Mouse (Mus musculus) heart, embryonic 12.5 days (tissue): ENCODE data around the gene Rtl1. TPM values are rescaled to one million over a fixed set of nuclear protein-coding genes. Genes with fewer than 3 reads are reported as not detected.
A peak's percentile ranks its signal among the peaks of the same experiment; 100 is the strongest.

Experiments used
- ATAC-seq: fragments of 200-750 bp; cut with Nextera tagmentation; 2 replicates; pipeline ENCODE4 v1.8.0; 2017; ENCODE audit warnings: moderate TSS enrichment, moderate library complexity; ENCODE audit not compliant: insufficient number of reproducible peaks, low FRiP score
- H3K27ac ChIP-seq: fragments of 300-500 bp; sonication (generic); 2 replicates; pipeline ENCODE4 v1.5.1; 2016; ENCODE audit warnings: mild to moderate bottlenecking, moderate library complexity; ENCODE audit not compliant: poor library complexity, severe bottlenecking
- H3K27me3 ChIP-seq: fragments of 300-500 bp; sonication (generic); replicated peaks from 2 replicates; pipeline ENCODE4 v1.6.1; 2016; ENCODE audit warnings: mild to moderate bottlenecking, moderate library complexity
- H3K36me3 ChIP-seq: fragments of 300-500 bp; sonication (generic); 2 replicates; pipeline ENCODE4 v1.6.1; 2016; ENCODE audit warnings: mild to moderate bottlenecking, moderate library complexity
- H3K4me1 ChIP-seq: fragments of 300-500 bp; sonication (generic); replicated peaks from 2 replicates; pipeline ENCODE4 v1.6.1; 2016; ENCODE audit warnings: mild to moderate bottlenecking
- H3K4me2 ChIP-seq: fragments of 300-500 bp; sonication (generic); 2 replicates; pipeline ENCODE4 v1.6.1; 2016; ENCODE audit warnings: mild to moderate bottlenecking, moderate library complexity
- H3K4me3 ChIP-seq: fragments of 300-500 bp; sonication (generic); 2 replicates; pipeline ENCODE4 v1.5.1; 2016; ENCODE audit warnings: mild to moderate bottlenecking
- H3K9ac ChIP-seq: fragments of 300-500 bp; sonication (generic); 2 replicates; pipeline ENCODE4 v1.6.1; 2016; ENCODE audit warnings: mild to moderate bottlenecking, moderate library complexity
- H3K9me3 ChIP-seq: fragments of 300-500 bp; sonication (generic); replicated peaks from 2 replicates; pipeline ENCODE4 v1.6.1; 2016; ENCODE audit warnings: mild to moderate bottlenecking, moderate library complexity
- WGBS: fragments of 180-500 bp; shearing (Covaris S2); methylation state at CpG from one replicate; pipeline ENCODE4 v1.1.7; 2016; 5-methylcytosine and 5-hydroxymethylcytosine counted together
- polyA plus RNA-seq: library from polyadenylated mRNA; unstranded; fragments of >200 nt; fragmentation: Nextera tagmentation; extraction: Ambion mirVana; gene quantifications from 2 replicates; pipeline ENCODE4 v1.2.1, GENCODE M21; 2016

Gene Rtl1
- polyA plus RNA-seq, result 0.34 and 0.54 TPM in 2 replicates

GRCm38 (mm10) chr12:109600230-109600629 lies at the start of gene Rtl1:
Rtl1 (minus strand) TSS chr12:109600330.
- Histone ChIP-seq H3K4me3 (no peak within 1 kb of the TSS), H3K9me3 (no peaks in the 10 kb centered on the region), H3K9ac (no peak within 1 kb of the TSS), H3K4me1 (peaks cover 22% of the 10 kb centered on the region), H3K36me3 (peaks cover 37% of the 10 kb centered on the region), H3K4me2 (no peak within 1 kb of the TSS), H3K27me3 (0 out of 2 replicates have a peak, but pooled peaks cover 9% of the 10 kb centered on the region), H3K27ac (no peak within 1 kb of the TSS)
- ATAC-seq, result no peak
- WGBS, result 80% methylated on average over 7 of the region's 7 CpGs

GRCm38 (mm10) chr12:109640560-109641167 lies 40.5 kb upstream of the Rtl1 start:
- no peak overlapping the region for H3K27ac ChIP-seq
- H3K4me2 ChIP-seq, result no peak overlapping the region
- H3K36me3 ChIP-seq, result peaks cover 17% of the 10 kb centered on the region
- no peaks in the 10 kb centered on the region for H3K4me1 ChIP-seq
- no peak overlapping the region for H3K9ac ChIP-seq
- no peaks in the 10 kb centered on the region for H3K9me3 ChIP-seq
- H3K4me3 ChIP-seq, result no peak overlapping the region
- 57% methylated on average over 3 of the region's 3 CpGs for WGBS
- H3K27me3 ChIP-seq, result no peaks in the 10 kb centered on the region
- no peak for ATAC-seq

GRCm38 (mm10) chr12:109632035-109632434 lies 31.9 kb upstream of the Rtl1 start:
- Histone ChIP-seq H3K4me1 (no peaks in the 10 kb centered on the region), H3K4me3 (no peak overlapping the region), H3K9me3 (no peaks in the 10 kb centered on the region), H3K36me3 (0 out of 2 replicates have a peak, but pooled peaks cover 8% of the 10 kb centered on the region), H3K27ac (no peak overlapping the region), H3K27me3 (no peaks in the 10 kb centered on the region), H3K9ac (no peak overlapping the region), H3K4me2 (no peak overlapping the region)
- 39% methylated on average over 3 of the region's 3 CpGs for WGBS
- no peak for ATAC-seq

- ATAC-seq, result no peak
- 0 out of 2 replicates have a peak, but pooled peaks cover 3% of the 10 kb centered on the region for H3K36me3 ChIP-seq
- H3K9ac ChIP-seq, result no peak overlapping the region
- no peak overlapping the region for H3K4me2 ChIP-seq
- no peaks in the 10 kb centered on the region for H3K27me3 ChIP-seq
- no peak overlapping the region for H3K27ac ChIP-seq
- no peaks in the 10 kb centered on the region for H3K4me1 ChIP-seq
- WGBS, result 85% methylated on average over 1 of the region's 1 CpGs
- no peaks in the 10 kb centered on the region for H3K9me3 ChIP-seq
- no peak overlapping the region for H3K4me3 ChIP-seq
These were observed 28.8 kb upstream of the Rtl1 start for GRCm38 (mm10) chr12:109628887-109629286.

- no peak for ATAC-seq
- WGBS, result 81% methylated on average over 5 of the region's 5 CpGs
These were observed 26.8 kb upstream of the Rtl1 start for GRCm38 (mm10) chr12:109626910-109627309.

GRCm38 (mm10) chr12:109620196-109620595 lies 20.1 kb upstream of the Rtl1 start:
- Histone ChIP-seq H3K4me1 (peaks cover 2% of the 10 kb centered on the region; the same call in 1 of the 2 replicates), H3K4me3 (no peak overlapping the region), H3K27ac (no peak overlapping the region), H3K27me3 (no peaks in the 10 kb centered on the region), H3K9me3 (no peaks in the 10 kb centered on the region), H3K4me2 (no peak overlapping the region), H3K9ac (no peak overlapping the region), H3K36me3 (peaks cover 16% of the 10 kb centered on the region)
- WGBS, result 81% methylated on average over 3 of the region's 3 CpGs
- ATAC-seq, result no peak

More at GRCm38 (mm10) chr12:109626910-109627309, 26.8 kb upstream of the Rtl1 start:
- H3K27me3 ChIP-seq, result no peaks in the 10 kb centered on the region
- H3K4me2 ChIP-seq, result no peak overlapping the region
- no peaks in the 10 kb centered on the region for H3K4me1 ChIP-seq
- 0 out of 2 replicates have a peak, but pooled peaks cover 3% of the 10 kb centered on the region for H3K36me3 ChIP-seq
- no peak overlapping the region for H3K9ac ChIP-seq
- no peaks in the 10 kb centered on the region for H3K9me3 ChIP-seq
- H3K27ac ChIP-seq, result no peak overlapping the region
- H3K4me3 ChIP-seq, result no peak overlapping the region

- H3K36me3 ChIP-seq, result peaks cover 26% of the 10 kb centered on the region
- H3K9me3 ChIP-seq, result no peaks in the 10 kb centered on the region
- H3K27ac ChIP-seq, result no peak overlapping the region
- H3K9ac ChIP-seq, result no peak overlapping the region
- WGBS, result 79% methylated on average over 14 of the region's 14 CpGs
- peaks cover 3% of the 10 kb centered on the region; the same call in 1 of the 2 replicates for H3K4me1 ChIP-seq
- H3K4me2 ChIP-seq, result no peak overlapping the region
- ATAC-seq, result 0 out of 2 replicates have a peak, but pooled peaks have one; percentile 34
- no peak overlapping the region for H3K4me3 ChIP-seq
- 0 out of 2 replicates have a peak, but pooled peaks cover 11% of the 10 kb centered on the region for H3K27me3 ChIP-seq
These were observed 17.9 kb upstream of the Rtl1 start for GRCm38 (mm10) chr12:109617993-109618392.

- no peak overlapping the region for H3K9ac ChIP-seq
- H3K27ac ChIP-seq, result no peak overlapping the region
- ATAC-seq, result 0 out of 2 replicates have a peak, but pooled peaks have one; percentile 40
- peaks cover 2% of the 10 kb centered on the region; the same call in 1 of the 2 replicates for H3K9me3 ChIP-seq
- H3K27me3 ChIP-seq, result 0 out of 2 replicates have a peak, but pooled peaks cover 14% of the 10 kb centered on the region
- H3K4me2 ChIP-seq, result peak overlapping the region; percentile 39; the same call in 1 of the 2 replicates
- no peak overlapping the region for H3K4me3 ChIP-seq
- 59% methylated on average over 15 of the region's 15 CpGs for WGBS
- H3K4me1 ChIP-seq, result peaks cover 3% of the 10 kb centered on the region; the same call in 1 of the 2 replicates
- H3K36me3 ChIP-seq, result peaks cover 29% of the 10 kb centered on the region
These were observed 17.0 kb upstream of the Rtl1 start for GRCm38 (mm10) chr12:109617126-109617525.

- H3K4me3 ChIP-seq, result no peak overlapping the region
- no peak overlapping the region for H3K4me2 ChIP-seq
- WGBS, result 38% methylated on average over 8 of the region's 8 CpGs
- H3K36me3 ChIP-seq, result peaks cover 42% of the 10 kb centered on the region
- H3K4me1 ChIP-seq, result peaks cover 3% of the 10 kb centered on the region; the same call in 1 of the 2 replicates
- no peak overlapping the region for H3K9ac ChIP-seq
- H3K9me3 ChIP-seq, result peaks cover 11% of the 10 kb centered on the region
- H3K27ac ChIP-seq, result no peak overlapping the region
- no peak; the same call in 1 of the 2 replicates for ATAC-seq
- H3K27me3 ChIP-seq, result 0 out of 2 replicates have a peak, but pooled peaks cover 17% of the 10 kb centered on the region
These were observed 15.2 kb upstream of the Rtl1 start for GRCm38 (mm10) chr12:109615371-109615770.

- peaks cover 3% of the 10 kb centered on the region; the same call in 1 of the 2 replicates for H3K4me1 ChIP-seq
- no peak overlapping the region for H3K4me2 ChIP-seq
- no peak overlapping the region for H3K4me3 ChIP-seq
- H3K36me3 ChIP-seq, result peaks cover 50% of the 10 kb centered on the region
- H3K9ac ChIP-seq, result no peak overlapping the region
- H3K27me3 ChIP-seq, result 0 out of 2 replicates have a peak, but pooled peaks cover 17% of the 10 kb centered on the region
- H3K27ac ChIP-seq, result no peak overlapping the region
- peaks cover 11% of the 10 kb centered on the region for H3K9me3 ChIP-seq
- WGBS, result 51% methylated on average over 10 of the region's 10 CpGs
- no peak for ATAC-seq
These were observed 14.3 kb upstream of the Rtl1 start for GRCm38 (mm10) chr12:109614416-109614815.
